Mouse (Mus musculus): Measurements from ENCODE around the gene Hrh3. TPM values are rescaled to one million over a fixed set of nuclear protein-coding genes. Genes with fewer than 3 reads are reported as not detected.

Gene Hrh3
- polyA plus RNA-seq, 1 experiment from 2014 or later, result 4.1 TPM

Other genes starting within 250 kb of the Hrh3 start
- gene Taf4, start 127.8 kb downstream of the Hrh3 start, polyA plus RNA-seq (2016; fragmentation: Nextera tagmentation; extraction: Ambion mirVana), result 5.0 and 5.1 TPM in 2 replicates
- gene Lsm14b, start 79.5 kb downstream of the Hrh3 start, polyA plus RNA-seq (2016; fragmentation: Nextera tagmentation; extraction: Ambion mirVana), result 16.9 and 19.5 TPM in 2 replicates
- 613 and 651 TPM in 2 replicates for gene Psma7, start 62.1 kb downstream of the Hrh3 start, polyA plus RNA-seq (2016; fragmentation: Nextera tagmentation; extraction: Ambion mirVana)
- 30.2 and 32.5 TPM in 2 replicates for gene Ss18l1, start 62.0 kb downstream of the Hrh3 start, polyA plus RNA-seq (2016; fragmentation: Nextera tagmentation; extraction: Ambion mirVana)
- gene Mtg2, start 33.9 kb downstream of the Hrh3 start, polyA plus RNA-seq (2016; fragmentation: Nextera tagmentation; extraction: Ambion mirVana), result 31.8 and 35.0 TPM in 2 replicates
- 52.7 and 52.8 TPM in 2 replicates for gene Osbpl2, start 14.8 kb upstream of the Hrh3 start, polyA plus RNA-seq (2016; fragmentation: Nextera tagmentation; extraction: Ambion mirVana)
- 214 and 217 TPM in 2 replicates for gene Adrm1, start 67.0 kb upstream of the Hrh3 start, polyA plus RNA-seq (2016; fragmentation: Nextera tagmentation; extraction: Ambion mirVana)
- gene Lama5, start 121.4 kb upstream of the Hrh3 start, polyA plus RNA-seq (2016; fragmentation: Nextera tagmentation; extraction: Ambion mirVana), result 1.7 and 3.2 TPM in 2 replicates
- 393 and 434 TPM in 2 replicates for gene Rps21, start 152.9 kb upstream of the Hrh3 start, polyA plus RNA-seq (2016; fragmentation: Nextera tagmentation; extraction: Ambion mirVana)
- 22.3 and 26.5 TPM in 2 replicates for gene Cables2, start 169.0 kb upstream of the Hrh3 start, polyA plus RNA-seq (2016; fragmentation: Nextera tagmentation; extraction: Ambion mirVana)
- gene Rbbp8nl, start 185.4 kb upstream of the Hrh3 start, polyA plus RNA-seq (2016; fragmentation: Nextera tagmentation; extraction: Ambion mirVana), result 0.08 and 0.16 TPM in 2 replicates
- not detected in 2 replicates for gene Gata5, start 230.2 kb upstream of the Hrh3 start, polyA plus RNA-seq (2016; fragmentation: Nextera tagmentation; extraction: Ambion mirVana)

Measured in midbrain, embryonic 12.5 days (tissue).